Mouse (Mus musculus) kidney, adult 11 months (tissue): ENCODE results near the gene Pygl.

Experiments
- DNase-seq: peaks from one replicate; pipeline ENCODE4 v3.0.0; 2022

Pygl gene

DNA sequence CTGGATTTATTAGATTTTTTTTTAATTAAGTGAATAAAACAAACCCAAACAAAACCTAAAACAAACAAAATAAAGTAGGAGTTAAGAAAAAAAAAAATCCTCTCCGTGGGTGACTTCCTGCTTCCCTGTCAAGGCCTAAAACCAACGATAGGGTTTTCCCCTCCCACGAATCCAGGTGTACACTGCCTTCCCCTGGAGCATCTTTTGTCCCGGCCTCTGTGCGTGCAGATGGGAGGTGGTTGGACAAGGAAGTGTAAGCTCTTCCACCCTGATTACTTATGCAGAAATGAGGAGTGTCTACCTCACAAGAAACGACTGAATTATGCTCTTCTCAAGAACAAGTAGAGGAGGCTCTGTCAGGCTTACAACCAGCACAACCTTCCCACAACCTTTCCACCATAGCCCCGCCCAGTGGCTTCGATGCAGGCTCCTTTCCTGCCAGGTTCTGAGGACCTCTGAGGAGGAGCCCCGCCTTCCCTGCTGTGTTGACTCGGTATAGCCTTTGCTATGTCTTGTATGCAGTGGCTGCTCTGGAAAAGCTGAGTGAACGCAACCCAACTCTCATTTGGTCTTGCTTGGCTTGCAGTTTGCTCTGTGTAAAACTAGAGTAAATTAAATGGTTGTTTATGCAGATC, 82.5 kb downstream of the Pygl start:
- no peak for DNase-seq

DNA sequence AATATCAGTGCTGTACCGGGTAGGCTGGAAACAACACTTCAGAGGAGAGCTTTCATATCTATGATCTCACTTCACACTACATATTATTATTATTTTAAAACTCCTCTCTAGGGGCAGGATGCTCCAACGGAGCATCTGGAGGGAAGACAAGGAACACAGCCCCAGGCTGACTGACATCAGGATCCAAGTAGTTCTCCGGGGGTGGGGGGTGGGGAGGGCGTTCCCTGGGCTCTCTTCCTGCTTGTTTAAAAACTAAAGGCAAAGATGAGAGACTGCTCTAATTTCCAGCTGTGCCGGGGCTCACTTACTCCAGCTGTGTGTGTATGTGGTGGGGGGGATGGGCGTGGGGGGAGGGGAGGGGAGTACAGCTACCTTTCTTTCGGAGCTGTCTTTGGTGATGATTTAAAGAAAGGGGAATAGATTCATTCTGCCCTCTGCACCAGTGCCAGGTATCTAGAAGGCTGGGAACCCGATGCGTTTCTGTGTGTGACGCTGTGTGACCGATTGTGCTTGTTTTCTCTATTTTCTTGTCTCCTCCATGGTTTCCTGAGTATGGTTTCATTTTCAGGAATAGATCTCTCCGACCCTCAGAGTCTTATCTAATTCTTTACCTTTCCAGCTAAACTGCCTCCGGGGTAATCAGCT, 83.2 kb downstream of the Pygl start:
- DNase-seq = no peak

DNA sequence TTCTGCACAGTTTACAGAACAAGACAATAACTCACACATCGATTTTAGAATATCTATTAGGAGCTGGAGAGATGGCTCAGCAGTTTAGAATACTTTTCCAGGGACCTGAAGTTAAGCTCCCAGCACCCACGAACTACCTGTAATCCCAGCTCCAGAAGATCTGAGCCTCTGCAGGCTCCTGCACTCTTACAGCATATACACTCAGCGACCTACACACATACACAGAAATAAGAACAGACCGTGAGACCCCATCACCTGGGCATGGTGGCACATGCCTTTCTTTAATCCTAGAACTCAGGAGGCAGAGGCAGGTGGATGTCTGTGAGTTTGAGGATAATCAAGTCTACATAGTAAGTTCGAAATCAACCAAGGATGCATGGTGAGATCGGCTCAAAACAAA, 85.7 kb downstream of the Pygl start:
- DNase-seq = no peak

DNA sequence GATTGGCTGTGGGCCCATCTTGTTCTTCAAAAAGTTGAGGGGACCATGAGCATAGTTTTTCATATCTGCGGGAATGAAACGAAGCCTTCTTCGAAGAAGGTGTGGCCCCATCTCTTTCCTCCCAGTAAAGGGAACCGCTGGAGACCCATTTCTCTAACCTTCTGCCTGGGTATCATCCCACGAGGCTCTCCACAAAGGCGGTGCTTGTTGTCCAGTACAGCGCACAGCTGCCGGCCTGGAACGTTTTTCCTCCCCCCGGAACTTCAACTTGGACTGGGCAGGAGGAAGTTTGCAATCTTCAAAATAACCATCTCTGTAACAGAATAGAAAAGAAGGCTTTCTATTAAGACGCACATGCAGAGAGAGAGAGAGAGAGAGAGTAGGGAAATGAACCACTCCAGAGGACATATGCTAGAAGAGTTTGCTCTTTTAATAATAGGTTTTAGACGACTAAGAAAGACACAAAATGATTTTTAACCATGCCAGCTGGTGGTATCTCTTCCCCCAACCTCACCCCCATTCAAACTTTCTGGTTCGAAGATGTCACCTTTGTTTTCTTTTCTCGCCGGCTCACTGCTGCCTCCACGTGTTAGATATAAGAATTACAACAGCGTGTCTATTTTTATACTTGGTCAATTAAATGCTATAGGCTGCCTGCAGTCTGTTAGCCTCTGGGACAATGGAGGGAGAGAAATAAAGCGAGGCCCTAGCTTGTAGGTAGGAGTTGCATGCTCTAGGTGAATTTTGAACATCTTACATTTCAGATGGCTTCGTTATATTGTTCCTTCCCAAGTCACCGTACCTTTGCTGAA, 86.4 kb downstream of the Pygl start:
- DNase-seq = no peak

DNA sequence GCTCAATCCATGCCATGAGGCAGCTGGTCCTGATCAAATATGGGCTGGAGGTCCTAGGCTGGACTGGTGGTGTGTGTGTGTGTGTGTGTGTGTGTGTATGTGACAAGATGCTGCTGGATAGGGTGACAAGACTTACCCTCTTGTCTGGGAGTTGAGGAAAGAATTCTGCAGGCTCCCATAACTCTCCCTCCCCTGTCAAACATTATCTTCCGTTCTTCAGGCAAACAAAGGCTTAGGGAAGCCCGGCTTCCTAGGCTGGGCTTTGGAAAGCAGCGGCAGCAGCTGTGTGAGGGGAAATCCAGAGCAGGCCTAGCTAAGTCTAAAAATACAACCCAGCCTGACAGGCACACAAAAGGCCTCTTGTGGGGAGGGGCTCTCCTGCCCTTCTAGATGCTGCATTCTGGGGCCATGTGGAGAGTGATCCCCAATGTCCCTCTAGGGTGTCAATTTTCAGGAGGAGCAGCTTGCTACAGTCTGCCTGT, 87.1 kb downstream of the Pygl start:
- DNase-seq = peak; percentile 31

DNA sequence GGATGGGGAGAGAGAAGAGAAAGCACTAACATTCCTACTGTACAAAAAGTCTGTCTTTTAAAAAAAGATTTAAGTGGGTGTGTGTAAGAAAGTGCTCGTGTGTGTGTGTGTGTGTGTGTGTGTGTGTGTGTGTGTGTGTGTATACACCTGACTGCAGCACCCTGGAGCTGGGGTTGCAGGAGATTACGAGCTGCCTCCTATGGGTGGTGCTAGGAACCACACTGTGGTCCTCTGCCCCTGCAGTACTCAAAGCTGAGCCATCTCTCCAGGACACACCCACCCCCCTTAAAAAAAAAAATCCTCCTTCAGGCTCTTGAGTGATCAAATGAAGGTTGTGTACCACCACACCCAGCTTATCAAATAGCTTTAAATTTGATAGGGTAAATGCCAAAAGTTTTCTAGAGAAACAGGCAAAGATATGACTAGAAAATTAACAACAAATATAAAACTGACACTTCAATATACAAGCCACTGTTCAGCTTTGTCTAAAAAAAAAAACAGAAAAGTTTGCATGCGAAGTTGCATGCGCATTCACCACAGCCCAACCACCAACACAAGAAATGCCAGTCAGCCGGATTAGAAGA, 90.2 kb downstream of the Pygl start:
- DNase-seq = no peak
